Mouse (Mus musculus): ENCODE measurements at regions not wholly inside any gene's neighbourhood (a gene's known extent, or its start where the extent isn't known, plus 50 kb on each side); places are given as distances from the start of the nearest gene placed in this dataset.

DNA sequence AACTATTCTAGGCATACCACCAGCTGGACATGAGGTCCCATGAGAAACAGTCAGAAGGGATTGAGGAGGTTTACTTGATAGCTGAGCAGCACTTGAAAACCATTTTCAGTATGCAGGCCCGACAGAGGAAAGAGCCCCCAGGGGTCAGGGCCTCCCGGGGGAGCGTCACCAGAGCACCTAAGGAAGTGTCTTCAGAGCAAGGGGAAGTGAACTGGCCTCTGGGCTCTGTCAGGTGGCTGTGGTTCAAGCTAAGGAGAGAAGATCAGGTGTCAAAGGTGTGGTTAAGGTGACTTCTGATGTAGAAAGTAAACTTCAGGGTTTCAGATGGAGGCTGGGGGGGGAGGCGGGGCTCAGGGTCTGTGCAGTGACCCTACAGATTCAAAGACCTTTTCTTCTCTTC is 57.3 kb downstream of the Bhlhe40 start:
- ATAC-seq (ENCODE audit: poor library complexity, severe bottlenecking) = peak; percentile 70

- peak; percentile 81 for ATAC-seq (ENCODE audit: poor library complexity, severe bottlenecking)
Observed at GRCm38 (mm10) chr6:108718887-108719286, 58.5 kb downstream of the Bhlhe40 start.

- ATAC-seq (ENCODE audit: poor library complexity, severe bottlenecking) = no peak
Observed at GRCm38 (mm10) chr6:108719977-108720376, 59.5 kb downstream of the Bhlhe40 start.

DNA sequence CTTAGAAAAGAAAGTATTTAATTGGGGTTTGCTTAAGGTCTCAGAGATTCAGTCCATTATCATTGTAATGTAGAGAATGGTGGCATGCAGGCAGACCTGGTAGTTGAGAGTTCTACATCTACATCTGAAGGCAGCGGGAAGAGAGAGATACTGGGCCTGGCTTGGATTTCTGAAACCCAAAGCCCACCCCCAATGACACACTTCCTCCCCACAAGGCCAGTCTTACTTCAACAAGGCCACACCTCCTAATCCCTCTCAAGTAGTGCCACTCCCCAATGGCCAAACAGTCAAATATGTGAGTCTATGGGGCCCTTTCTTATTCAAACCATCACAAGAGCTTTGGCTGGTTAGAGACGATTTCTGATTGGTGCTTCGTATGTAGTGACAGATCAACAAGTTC is 60.5 kb downstream of the Bhlhe40 start:
- no peak for ATAC-seq (ENCODE audit: poor library complexity, severe bottlenecking)

GRCm38 (mm10) chr6:108721557-108721956 is 61.1 kb downstream of the Bhlhe40 start:
- no peak for ATAC-seq (ENCODE audit: poor library complexity, severe bottlenecking)

DNA sequence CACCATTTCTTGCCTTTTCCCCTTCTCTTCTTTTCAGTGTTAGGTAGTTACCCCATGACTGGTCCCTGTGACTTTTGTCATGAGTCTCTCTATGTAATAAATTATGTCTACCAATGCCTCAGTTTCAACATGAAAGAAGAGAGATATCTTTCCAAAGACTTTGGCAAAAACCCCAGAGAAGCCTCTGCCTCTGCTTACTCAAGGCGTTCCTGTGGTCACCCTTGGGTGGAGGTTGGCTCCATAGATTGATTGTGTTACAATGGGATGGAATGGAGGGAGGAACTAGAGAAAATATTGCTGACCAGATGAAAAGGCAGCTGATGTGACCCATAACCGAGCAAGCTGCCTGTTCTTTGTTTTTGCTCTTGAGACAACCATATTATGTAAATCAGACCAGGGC is 59.7 kb upstream of the Arl8b start:
- no peak for ATAC-seq (ENCODE audit: poor library complexity, severe bottlenecking)

DNA sequence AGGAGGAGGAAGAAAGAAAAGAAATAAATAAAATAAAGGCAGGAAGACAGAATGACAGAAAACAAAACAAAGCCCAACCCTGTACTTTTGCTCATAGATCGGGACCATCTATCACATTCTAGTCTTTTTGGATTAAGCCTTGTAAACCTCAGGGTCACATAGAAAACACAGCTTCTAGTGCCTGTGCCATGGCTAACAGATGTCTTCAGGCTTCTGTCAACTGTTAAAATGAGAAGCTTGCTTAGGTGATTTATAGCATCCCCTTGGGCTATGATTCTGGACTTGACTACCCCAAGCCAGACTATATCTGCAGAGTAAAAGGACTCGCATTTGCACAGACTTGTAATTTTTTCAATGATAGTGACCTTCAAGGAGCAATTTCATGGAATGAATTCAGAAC is 59.1 kb upstream of the Arl8b start:
- ATAC-seq (ENCODE audit: poor library complexity, severe bottlenecking) = no peak

- ATAC-seq (ENCODE audit: poor library complexity, severe bottlenecking) = no peak
Observed at GRCm38 (mm10) chr6:108731107-108731630, 51.7 kb upstream of the Arl8b start.

All from megakaryocyte, adult 5-6 weeks (primary cell).